Comparison of ENCODE assay signal across 8 mouse cellular contexts in the genomic region with DNA sequence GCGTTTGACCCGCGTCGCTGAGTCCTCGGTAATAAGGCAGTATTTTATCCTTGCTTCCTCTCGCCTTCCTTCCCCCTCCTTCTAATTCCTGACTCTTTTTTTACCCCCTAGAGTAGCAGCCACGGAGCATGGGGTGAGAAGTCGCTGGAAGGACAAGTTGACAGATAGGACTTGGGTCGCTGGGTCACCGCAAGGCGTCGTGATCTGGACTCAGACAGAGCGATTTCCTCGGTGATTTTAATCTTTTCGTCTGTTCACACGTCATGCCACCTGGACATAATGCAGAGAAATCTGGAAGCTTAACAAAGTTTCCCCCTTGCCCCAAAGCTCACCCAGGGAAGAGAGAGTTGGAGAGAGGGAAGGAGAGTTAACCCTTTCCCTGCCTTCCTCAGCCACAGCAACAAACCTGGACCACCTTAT.
DNase-seq lines count a peak whose midpoint lies in the region; ATAC-seq lines count a peak whose summit lies in the region.

No protein-coding gene starts in this region.

- H3K4me1 ChIP-seq in hindbrain, embryonic 11.5 days (replicated peaks; ENCODE audit: control insufficient read depth, insufficient read depth, low read length) = 0 out of 2 replicates have a peak, but pooled peaks cover 2% of the 10 kb centered on the region
- H3K4me1 ChIP-seq in hindbrain, embryonic 16.5 days (ENCODE audit: control insufficient read depth, insufficient read depth, low read depth, low read length) = no peaks in the 10 kb centered on the region; the same call in 1 of the 2 replicates
- H3K4me1 ChIP-seq in kidney, embryonic 15.5 days = peaks cover 27% of the 10 kb centered on the region
- peaks cover 11% of the 10 kb centered on the region for H3K4me1 ChIP-seq in forebrain, embryonic 12.5 days

- no peak overlapping the region for H3K9ac ChIP-seq in hindbrain, embryonic 11.5 days (ENCODE audit: low read depth, low read length)
- no peak overlapping the region for H3K9ac ChIP-seq in hindbrain, embryonic 16.5 days (ENCODE audit: low read depth, low read length)
- no peak overlapping the region for H3K9ac ChIP-seq in kidney, embryonic 15.5 days
- no peak overlapping the region for H3K9ac ChIP-seq in forebrain, embryonic 12.5 days

- WGBS in hindbrain, embryonic 11.5 days = 39% methylated on average over 16 of the region's 16 CpGs
- 35% methylated on average over 16 of the region's 16 CpGs for WGBS in hindbrain, embryonic 16.5 days
- 1% methylated on average over 16 of the region's 16 CpGs for WGBS in kidney, embryonic 15.5 days
- 61% methylated on average over 16 of the region's 16 CpGs for WGBS in forebrain, embryonic 12.5 days

- H3K9me3 ChIP-seq in hindbrain, embryonic 11.5 days (ENCODE audit: control insufficient read depth, low read length) = no peaks in the 10 kb centered on the region
- no peaks in the 10 kb centered on the region for H3K9me3 ChIP-seq in hindbrain, embryonic 16.5 days (ENCODE audit: control insufficient read depth, low read length)
- H3K9me3 ChIP-seq in kidney, embryonic 15.5 days (replicated peaks) = no peaks in the 10 kb centered on the region
- H3K9me3 ChIP-seq in forebrain, embryonic 12.5 days = no peaks in the 10 kb centered on the region

- H3K4me3 ChIP-seq in hindbrain, embryonic 11.5 days (ENCODE audit: low read depth, low read length) = no peak overlapping the region
- H3K4me3 ChIP-seq in hindbrain, embryonic 16.5 days (ENCODE audit: low read length) = no peak overlapping the region
- no peak overlapping the region for H3K4me3 ChIP-seq in kidney, embryonic 15.5 days (replicated peaks)
- H3K4me3 ChIP-seq in forebrain, embryonic 12.5 days (replicated peaks) = no peak overlapping the region

- H3K27ac ChIP-seq in hindbrain, embryonic 11.5 days (ENCODE audit: low read depth, low read length) = no peak overlapping the region
- no peak overlapping the region for H3K27ac ChIP-seq in hindbrain, embryonic 16.5 days (ENCODE audit: low read depth, low read length)
- H3K27ac ChIP-seq in kidney, embryonic 15.5 days = peak overlapping the region; percentile 85
- H3K27ac ChIP-seq in forebrain, embryonic 12.5 days = no peak overlapping the region

- no peaks in the 10 kb centered on the region for H3K27me3 ChIP-seq in hindbrain, embryonic 11.5 days (ENCODE audit: control insufficient read depth, insufficient read depth, low read length)
- H3K27me3 ChIP-seq in hindbrain, embryonic 16.5 days (replicated peaks; ENCODE audit: control insufficient read depth, insufficient read depth, low read length) = no peaks in the 10 kb centered on the region
- H3K27me3 ChIP-seq in kidney, embryonic 15.5 days = no peaks in the 10 kb centered on the region
- H3K27me3 ChIP-seq in forebrain, embryonic 12.5 days = no peaks in the 10 kb centered on the region

- no peaks in the 10 kb centered on the region for H3K36me3 ChIP-seq in hindbrain, embryonic 11.5 days (ENCODE audit: control insufficient read depth, insufficient read depth, low read length)
- no peaks in the 10 kb centered on the region for H3K36me3 ChIP-seq in hindbrain, embryonic 16.5 days (ENCODE audit: control insufficient read depth, insufficient read depth, low read length)
- H3K36me3 ChIP-seq in kidney, embryonic 15.5 days = no peaks in the 10 kb centered on the region
- no peaks in the 10 kb centered on the region for H3K36me3 ChIP-seq in forebrain, embryonic 12.5 days (replicated peaks)

- ATAC-seq in hindbrain, embryonic 11.5 days (ENCODE audit: low FRiP score) = no peak
- no peak for ATAC-seq in hindbrain, embryonic 16.5 days
- ATAC-seq in kidney, embryonic 15.5 days (replicated peaks; ENCODE audit: low FRiP score) = peak; percentile 89
- ATAC-seq in forebrain, embryonic 12.5 days (ENCODE audit: low FRiP score) = no peak

- no peak overlapping the region for H3K4me2 ChIP-seq in hindbrain, embryonic 11.5 days (replicated peaks; ENCODE audit: low read depth, low read length)
- no peak overlapping the region for H3K4me2 ChIP-seq in hindbrain, embryonic 16.5 days (ENCODE audit: low read length)
- peak overlapping the region; percentile 47 for H3K4me2 ChIP-seq in kidney, embryonic 15.5 days
- H3K4me2 ChIP-seq in forebrain, embryonic 12.5 days = no peak overlapping the region

- peak; percentile 23 for DNase-seq in hindbrain, embryonic 11.5 days (ENCODE audit: low spot score)
- peak; percentile 66 for DNase-seq in embryo, embryonic 9.5 days (ENCODE audit: extremely low spot score)
- DNase-seq in retina, embryonic 14.5 days (ENCODE audit: low spot score) = peak; percentile 13
- DNase-seq in T-cell, adult 2 months (ENCODE audit: low spot score) = no peak
- DNase-seq in frontal cortex, adult 2 months (ENCODE audit: extremely low spot score in 1 of 2, low spot score in 1 of 2) = no peak

Comparison
In these comparisons a context has a peak if more than half of its experiments do, and no peak if none do; other contexts are left out.
1. DNase-seq: peak in hindbrain, embryonic 11.5 days (single experiment), embryo, embryonic 9.5 days (single experiment) and retina, embryonic 14.5 days (single experiment); none in T-cell, adult 2 months (single experiment) and frontal cortex, adult 2 months (0 of 2).